Mouse (Mus musculus) midbrain, embryonic 14.5 days (tissue): ENCODE measurements around the gene Snx32. TPM values are rescaled to one million over a fixed set of nuclear protein-coding genes. Genes with fewer than 3 reads are reported as not detected.

Source experiments
- ATAC-seq: fragments of 200-750 bp; cut with Nextera tagmentation; 2 replicates; pipeline ENCODE4 v1.8.0; 2017; ENCODE audit warnings: moderate number of reproducible peaks, moderate library complexity; ENCODE audit not compliant: low FRiP score, low TSS enrichment
- DNase-seq: peaks from one replicate; pipeline ENCODE4 v3.0.0-alpha.2; 2015
- H3K27ac ChIP-seq: fragments of 300-500 bp; sonication (generic); replicated peaks from 2 replicates; pipeline ENCODE4 v1.5.1; 2014; ENCODE audit warnings: mild to moderate bottlenecking, low read depth, low read length, moderate library complexity
- H3K27me3 ChIP-seq: fragments of 300-500 bp; sonication (generic); 2 replicates; pipeline ENCODE4 v1.6.1; 2014; ENCODE audit warnings: low read length, control low read depth, mixed read lengths; ENCODE audit not compliant: control insufficient read depth, insufficient read depth
- H3K36me3 ChIP-seq: fragments of 300-500 bp; sonication (generic); 2 replicates; pipeline ENCODE4 v1.6.1; 2014; ENCODE audit warnings: low read length, control low read depth; ENCODE audit not compliant: control insufficient read depth, insufficient read depth
- H3K4me1 ChIP-seq: fragments of 300-500 bp; sonication (generic); 2 replicates; pipeline ENCODE4 v1.6.1; 2014; ENCODE audit warnings: mild to moderate bottlenecking, antibody characterized with exemption, low read length, control low read depth; ENCODE audit not compliant: control insufficient read depth, insufficient read depth
- H3K4me2 ChIP-seq: fragments of 300-500 bp; sonication (generic); 2 replicates; pipeline ENCODE4 v1.6.1; 2014; ENCODE audit warnings: mild to moderate bottlenecking, low read length, moderate library complexity
- H3K4me3 ChIP-seq: fragments of 300-500 bp; sonication (generic); replicated peaks from 2 replicates; pipeline ENCODE4 v1.5.1; 2014; ENCODE audit warnings: low read depth, low read length
- H3K9ac ChIP-seq: fragments of 300-500 bp; sonication (generic); replicated peaks from 2 replicates; pipeline ENCODE4 v1.6.1; 2014; ENCODE audit warnings: mild to moderate bottlenecking, low read length, moderate library complexity
- H3K9me3 ChIP-seq: fragments of 300-500 bp; sonication (generic); 2 replicates; pipeline ENCODE4 v1.6.1; 2016; ENCODE audit warnings: low read length, control low read depth, mixed read lengths; ENCODE audit not compliant: control insufficient read depth
- WGBS: fragments of 180-500 bp; shearing (Covaris S2); extraction: QIAGEN DNeasy Blood & Tissue Kit; methylation state at CpG from one replicate; pipeline ENCODE4 v1.1.7; 2014; 5-methylcytosine and 5-hydroxymethylcytosine counted together
- polyA plus RNA-seq: library from polyadenylated mRNA; unstranded; fragments of >200 nt; fragmentation: Nextera tagmentation; extraction: Ambion mirVana; gene quantifications from 2 replicates; pipeline ENCODE4 v1.2.1, GENCODE M21; 2014

Snx32 gene
- polyA plus RNA-seq, 1 experiment from 2014 or later, result 89.8 TPM

- ATAC-seq, result no peak
These were observed 42.0 kb downstream of the Snx32 start, which contains the start of gene Ctsw for GRCm38 (mm10) chr19:5468374-5468773. TSS of gene Ctsw (minus strand) at chr19:5468507.

GRCm38 (mm10) chr19:5466916-5467500 is 43.3 kb downstream of the Snx32 start:
- Histone ChIP-seq H3K9me3 (no peaks in the 10 kb centered on the region), H3K4me1 (peaks cover 6% of the 10 kb centered on the region), H3K9ac (no peak overlapping the region), H3K27ac (no peak overlapping the region), H3K4me3 (no peak overlapping the region), H3K27me3 (no peaks in the 10 kb centered on the region), H3K36me3 (peaks cover 51% of the 10 kb centered on the region), H3K4me2 (no peak overlapping the region)
- no peak for ATAC-seq
- DNase-seq, result no peak
- 95% methylated on average over 6 of the region's 6 CpGs for WGBS

More at GRCm38 (mm10) chr19:5468374-5468773, 42.0 kb downstream of the Snx32 start, which contains the start of gene Ctsw:
- H3K36me3 ChIP-seq, result peaks cover 39% of the 10 kb centered on the region
- H3K9me3 ChIP-seq, result no peaks in the 10 kb centered on the region
- H3K27me3 ChIP-seq, result no peaks in the 10 kb centered on the region
- peaks cover 6% of the 10 kb centered on the region for H3K4me1 ChIP-seq
- no peak within 1 kb of the TSS for H3K4me3 ChIP-seq
- no peak within 1 kb of the TSS for H3K27ac ChIP-seq
- DNase-seq, result no peak
- 64% methylated on average over 5 of the region's 5 CpGs for WGBS
- H3K4me2 ChIP-seq, result no peak within 1 kb of the TSS
- no peak within 1 kb of the TSS for H3K9ac ChIP-seq

- H3K4me3 ChIP-seq, result no peak overlapping the region
- H3K36me3 ChIP-seq, result peaks cover 51% of the 10 kb centered on the region
- ATAC-seq (no peak), DNase-seq (no peak)
- H3K9ac ChIP-seq, result no peak overlapping the region
- WGBS, result 94% methylated on average over 8 of the region's 8 CpGs
- H3K4me1 ChIP-seq, result peaks cover 15% of the 10 kb centered on the region
- H3K27me3 ChIP-seq, result no peaks in the 10 kb centered on the region
- no peak overlapping the region for H3K27ac ChIP-seq
- no peak overlapping the region for H3K4me2 ChIP-seq
- H3K9me3 ChIP-seq, result no peaks in the 10 kb centered on the region
These were observed 45.3 kb downstream of the Snx32 start for GRCm38 (mm10) chr19:5465037-5465436.

- 37% methylated on average over 15 of the region's 15 CpGs for WGBS
- Histone ChIP-seq H3K9ac (peak overlapping the region; percentile 59), H3K36me3 (peaks cover 51% of the 10 kb centered on the region)
These were observed 46.4 kb downstream of the Snx32 start for GRCm38 (mm10) chr19:5463791-5464562.

GRCm38 (mm10) chr19:5463212-5463611 is 47.1 kb downstream of the Snx32 start:
- ATAC-seq (no peak), DNase-seq (no peak)
- Histone ChIP-seq H3K9me3 (no peaks in the 10 kb centered on the region), H3K4me3 (no peak overlapping the region), H3K9ac (no peak overlapping the region), H3K4me1 (peaks cover 19% of the 10 kb centered on the region), H3K27me3 (no peaks in the 10 kb centered on the region), H3K4me2 (no peak overlapping the region), H3K27ac (no peak overlapping the region), H3K36me3 (peaks cover 51% of the 10 kb centered on the region)
- WGBS, result 93% methylated on average over 9 of the region's 9 CpGs

More at GRCm38 (mm10) chr19:5463791-5464562, 46.4 kb downstream of the Snx32 start:
- ATAC-seq, result peak; percentile 61
- Histone ChIP-seq H3K4me2 (peak overlapping the region; percentile 56), H3K27ac (peak overlapping the region; percentile 70), H3K9me3 (no peaks in the 10 kb centered on the region), H3K27me3 (no peaks in the 10 kb centered on the region), H3K4me1 (peaks cover 19% of the 10 kb centered on the region), H3K4me3 (peak overlapping the region; percentile 28)
- peak; percentile 91 for DNase-seq

- WGBS, result 85% methylated on average over 6 of the region's 6 CpGs
- no peaks in the 10 kb centered on the region for H3K9me3 ChIP-seq
- H3K27me3 ChIP-seq, result no peaks in the 10 kb centered on the region
- DNase-seq, result no peak
- H3K4me1 ChIP-seq, result peaks cover 27% of the 10 kb centered on the region
- peak overlapping the region; percentile 93 for H3K4me2 ChIP-seq
- H3K27ac ChIP-seq, result no peak overlapping the region
- ATAC-seq, result no peak
- H3K4me3 ChIP-seq, result peak overlapping the region; percentile 86
- H3K9ac ChIP-seq, result peak overlapping the region; percentile 73; the same call in 1 of the 2 replicates
- peaks cover 34% of the 10 kb centered on the region for H3K36me3 ChIP-seq
These were observed 48.9 kb downstream of the Snx32 start for GRCm38 (mm10) chr19:5461411-5461810.

GRCm38 (mm10) chr19:5460465-5460911 is 49.9 kb downstream of the Snx32 start, which contains the start of gene Fibp:
TSS of gene Fibp (plus strand) at chr19:5460615.
- Histone ChIP-seq H3K4me1 (peaks cover 36% of the 10 kb centered on the region), H3K27ac (peak within 1 kb of the TSS; percentile 83), H3K9me3 (no peaks in the 10 kb centered on the region), H3K4me2 (peak within 1 kb of the TSS; percentile 93), H3K27me3 (no peaks in the 10 kb centered on the region), H3K4me3 (peak within 1 kb of the TSS; percentile 86), H3K36me3 (peaks cover 25% of the 10 kb centered on the region), H3K9ac (peak within 1 kb of the TSS; percentile 73)
- ATAC-seq (peak; percentile 51), DNase-seq (peak; percentile 96)
- under 1% methylated on average over 32 of the region's 32 CpGs for WGBS

- Histone ChIP-seq H3K9me3 (no peaks in the 10 kb centered on the region), H3K4me3 (peak overlapping the region; percentile 86), H3K4me1 (peaks cover 42% of the 10 kb centered on the region), H3K27ac (peak overlapping the region; percentile 83), H3K9ac (peak overlapping the region; percentile 73), H3K27me3 (no peaks in the 10 kb centered on the region), H3K4me2 (peak overlapping the region; percentile 93), H3K36me3 (peaks cover 22% of the 10 kb centered on the region)
- WGBS, result 25% methylated on average over 3 of the region's 3 CpGs
- DNase-seq, result no peak
- ATAC-seq, result no peak
These were observed 50.4 kb downstream of the Snx32 start for GRCm38 (mm10) chr19:5459896-5460295.
